Mouse (Mus musculus) central nervous system, embryonic 14 days (tissue): ENCODE measurements around the gene Cox15. TPM values are rescaled to one million over a fixed set of nuclear protein-coding genes. Genes with fewer than 3 reads are reported as not detected.

Experiments used
- polyA plus RNA-seq: library from polyadenylated mRNA; depleted of rRNA; stranded (reverse); fragments of >200 nt; gene quantifications from 2 replicates; pipeline ENCODE4 v1.2.3, GENCODE M21; 2012; rRNA removed

The Cox15 gene
- 15.0 and 17.5 TPM in 2 replicates for polyA plus RNA-seq

DNA sequence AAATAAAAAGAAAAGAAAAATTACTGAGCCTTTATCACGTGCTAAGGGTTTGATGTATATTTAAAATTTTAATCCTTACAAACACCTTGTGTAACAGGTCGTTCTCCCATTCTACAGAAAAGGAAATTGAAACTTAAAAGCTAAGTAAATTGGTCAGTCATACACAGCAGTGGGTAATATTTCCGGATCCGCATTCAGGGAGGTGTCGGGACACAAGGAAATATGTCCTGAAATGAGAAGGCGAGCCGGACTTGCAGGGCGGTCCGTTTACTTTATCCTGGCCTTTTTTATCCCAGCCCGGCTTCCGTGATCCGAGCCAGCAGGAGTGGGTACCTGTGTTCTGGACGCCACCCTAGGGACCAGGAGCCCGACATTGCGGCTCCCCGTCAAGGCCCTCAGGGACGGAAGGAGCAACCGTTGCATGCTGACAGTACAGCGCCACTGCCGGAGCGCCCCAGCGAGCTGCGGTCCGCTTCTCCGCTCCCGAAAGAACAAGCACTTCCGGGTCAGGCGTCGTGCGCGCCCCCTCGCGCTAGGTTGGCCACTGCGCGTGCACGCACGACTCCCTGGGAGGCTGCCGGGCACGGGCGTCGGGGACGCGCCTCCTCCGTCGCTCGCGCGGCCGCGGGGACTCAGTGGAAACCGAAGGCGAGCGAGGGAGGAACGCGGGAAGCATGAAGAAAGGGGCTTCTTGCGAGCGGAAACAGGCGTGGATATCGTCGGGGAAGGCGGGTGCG is at the start of gene Cox15, which contains the start of gene Cutc:
Cox15 (minus strand) TSS at position 512 of the 737 bp plus-strand sequence.
Cutc (plus strand) TSS at position 508 of the 737 bp plus-strand sequence.

DNA sequence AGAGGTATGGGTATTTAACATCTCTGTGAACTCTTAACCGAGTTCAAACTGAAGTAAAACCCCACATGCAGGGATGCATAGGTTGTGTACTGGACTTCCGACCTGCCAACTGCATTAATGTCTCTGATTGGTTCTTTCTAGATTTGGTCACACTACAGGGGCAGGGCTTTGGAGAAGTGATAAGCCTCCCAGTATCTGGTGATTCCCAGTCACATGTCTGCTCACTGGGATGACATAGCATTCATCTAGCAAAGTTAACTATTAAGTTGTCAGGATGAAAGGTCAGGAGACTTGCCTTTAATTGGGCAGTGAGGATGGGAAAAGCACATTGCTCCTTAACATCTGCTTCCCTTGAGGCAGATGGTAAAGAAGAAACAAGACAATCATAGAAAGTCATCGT is 29.2 kb upstream of the Cox15 start, which contains the start of gene Abcc2:
Abcc2 (plus strand) TSS at position 213 of the 400 bp plus-strand sequence.

DNA sequence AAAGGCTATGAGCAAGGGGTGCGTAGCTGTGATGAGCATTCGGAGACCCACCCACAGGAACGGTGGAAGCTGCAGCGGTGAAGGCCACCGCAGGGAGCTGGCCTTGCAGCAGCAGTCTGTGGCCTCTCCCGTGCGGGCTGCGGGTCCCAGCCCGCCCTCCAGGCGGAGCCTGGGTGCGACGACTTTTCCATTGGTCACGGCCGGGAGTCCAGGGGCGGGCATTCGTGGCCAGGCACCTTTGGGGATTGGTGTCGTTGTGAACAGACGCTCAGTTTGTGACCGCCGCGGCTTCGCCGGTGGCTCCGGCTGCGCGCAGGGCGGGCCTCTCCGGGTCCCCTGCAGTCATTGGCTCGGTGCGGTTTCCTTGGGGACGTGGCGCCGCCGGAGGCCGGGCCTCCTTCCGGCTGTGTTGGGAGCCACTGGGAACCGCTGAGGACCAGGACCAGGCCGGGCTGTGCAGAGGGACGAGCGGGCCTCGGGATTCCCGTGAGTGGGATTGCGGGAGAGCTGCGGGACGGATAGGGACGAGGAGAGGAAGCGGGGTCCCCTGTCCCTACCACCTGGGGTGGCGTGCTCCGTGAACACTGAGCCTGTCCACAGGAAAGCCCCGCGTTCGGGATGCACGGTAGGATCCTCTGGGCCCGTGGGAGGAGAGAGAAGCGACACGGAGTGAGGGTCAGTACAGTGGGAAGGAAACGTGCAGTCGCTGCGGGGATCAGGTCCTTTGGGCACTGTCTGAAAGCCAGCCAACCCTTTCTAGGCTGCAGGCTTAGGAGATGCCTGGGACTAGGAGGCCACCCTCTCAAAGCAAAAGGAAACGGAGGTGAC is 63.2 kb downstream of the Cox15 start, which contains the start of gene Entpd7:
Entpd7 (plus strand) TSS at position 254 of the 828 bp plus-strand sequence.

Other genes starting within 250 kb of the Cox15 start
- 60.1 and 60.5 TPM in 2 replicates for gene Got1, start 228.4 kb downstream of the Cox15 start, polyA plus RNA-seq
- 0.99 and 1.7 TPM in 2 replicates for gene Nkx2-3, start 140.7 kb downstream of the Cox15 start, polyA plus RNA-seq
- 88.3 and 89.1 TPM in 2 replicates for gene Slc25a28, start 78.1 kb downstream of the Cox15 start, polyA plus RNA-seq
- 7.5 and 8.1 TPM in 2 replicates for gene Entpd7, start 63.3 kb downstream of the Cox15 start, polyA plus RNA-seq
- 4.7 and 6.4 TPM in 2 replicates for gene Cutc, start within 50 bp of the Cox15 start, polyA plus RNA-seq
- 0.07 and 0.14 TPM in 2 replicates for gene Abcc2, start 29.2 kb upstream of the Cox15 start, polyA plus RNA-seq
- gene Dnmbp, start 187.2 kb upstream of the Cox15 start, polyA plus RNA-seq: 14.7 and 16.9 TPM in 2 replicates
- 0.15 and 0.16 TPM in 2 replicates for gene Cpn1, start 233.6 kb upstream of the Cox15 start, polyA plus RNA-seq